Mouse (Mus musculus): Measurements from ENCODE around the gene Vat1l.

DNA sequence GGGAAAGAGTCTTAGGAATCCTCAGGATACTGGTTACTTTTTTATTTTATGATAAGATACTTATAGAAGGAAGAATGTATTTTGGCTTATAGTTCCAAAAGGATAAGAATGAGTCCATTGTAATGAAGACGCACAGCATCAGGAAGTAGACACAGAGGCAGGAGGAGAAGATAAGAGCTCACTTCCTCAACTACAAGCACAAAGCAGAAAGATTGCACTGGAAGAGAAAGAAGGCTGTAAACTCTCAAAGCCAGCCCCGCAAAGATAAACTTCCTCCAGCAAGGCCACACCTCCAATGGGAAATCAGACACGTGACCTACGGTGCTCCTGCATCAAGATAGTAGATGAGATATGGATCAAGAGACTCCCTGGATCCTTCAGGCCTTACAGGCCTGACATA is 182.1 kb downstream of the Vat1l start:
- TF ChIP-seq POLR2A (IDR thresholded peaks at IDR 0.05; ENCODE audit: borderline replicate concordance, extremely low read depth, low read depth, low read length) = no peak
- no peak for TF ChIP-seq CTCF (IDR thresholded peaks at IDR 0.05; ENCODE audit: insufficient read depth, low read length)

Measured in lung, adult 2 months (tissue).